Mouse (Mus musculus): ENCODE data around the gene Atp2c1.

The Atp2c1 gene

GRCm38 (mm10) chr9:105527219-105527618 lies at the start of gene Atp2c1:
Gene Atp2c1, minus strand, starts transcription at chr9:105527319.
- WGBS, result 94% methylated on average over 12 of the region's 12 CpGs

DNA sequence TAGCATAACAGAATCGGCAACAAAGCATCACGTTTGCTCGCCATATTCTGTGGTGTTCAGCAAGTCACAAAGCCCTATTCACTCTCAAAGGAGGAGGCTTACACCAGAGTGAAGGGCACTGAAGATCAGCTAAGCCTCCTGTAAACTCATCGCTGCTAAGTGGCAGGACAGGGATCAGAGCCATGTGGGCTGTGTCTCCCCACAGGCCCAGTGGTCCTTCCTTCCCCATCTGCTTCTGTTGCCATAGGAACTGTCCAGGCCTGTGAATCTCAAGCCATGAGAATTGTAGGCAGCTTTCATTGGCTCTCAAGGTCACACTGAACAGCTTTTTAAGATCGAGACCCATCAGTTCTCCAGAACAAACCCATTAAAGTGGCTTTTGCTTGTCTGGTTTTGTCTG lies 30.3 kb upstream of the Atp2c1 start:
- 84% methylated on average over 5 of the region's 5 CpGs for WGBS

DNA sequence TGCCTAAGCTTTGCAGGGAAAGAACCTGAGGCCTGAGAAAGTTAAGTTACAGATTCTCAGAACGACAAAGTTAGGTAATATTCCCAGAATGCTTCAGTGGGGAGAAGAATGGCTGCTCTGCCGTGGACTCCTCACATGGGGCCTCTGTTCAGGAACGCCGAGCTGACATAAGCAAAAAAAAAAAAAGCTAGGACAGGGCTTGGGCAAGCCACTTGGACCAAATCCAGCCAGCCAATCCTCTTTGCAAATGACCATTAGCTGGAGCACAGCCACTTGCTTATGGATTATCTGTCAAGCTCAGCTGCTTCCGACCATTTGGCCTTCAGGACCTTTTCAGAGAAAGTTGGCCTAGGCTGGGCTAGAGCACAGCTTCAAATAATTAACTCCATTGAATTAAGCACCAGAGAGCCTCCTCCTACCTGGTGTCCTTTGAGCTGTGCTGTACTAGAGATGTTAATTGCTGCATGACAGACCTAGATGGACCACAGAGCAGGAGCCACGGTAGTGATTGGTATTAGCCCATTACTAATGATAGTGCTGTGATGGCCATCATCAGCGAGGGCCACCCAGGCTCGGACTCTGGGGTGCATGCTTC lies 29.1 kb upstream of the Atp2c1 start:
- 79% methylated on average over 8 of the region's 8 CpGs for WGBS

- WGBS, result 73% methylated on average over 7 of the region's 7 CpGs
Measured at GRCm38 (mm10) chr9:105554439-105554807, 27.3 kb upstream of the Atp2c1 start.

- 59% methylated on average over 24 of the region's 24 CpGs for WGBS
Measured at GRCm38 (mm10) chr9:105553629-105554438, 26.7 kb upstream of the Atp2c1 start.

GRCm38 (mm10) chr9:105551407-105551806 lies 24.3 kb upstream of the Atp2c1 start:
- 66% methylated on average over 4 of the region's 4 CpGs for WGBS

- 55% methylated on average over 6 of the region's 6 CpGs for WGBS
Measured at GRCm38 (mm10) chr9:105549096-105549495, 22.0 kb upstream of the Atp2c1 start.

DNA sequence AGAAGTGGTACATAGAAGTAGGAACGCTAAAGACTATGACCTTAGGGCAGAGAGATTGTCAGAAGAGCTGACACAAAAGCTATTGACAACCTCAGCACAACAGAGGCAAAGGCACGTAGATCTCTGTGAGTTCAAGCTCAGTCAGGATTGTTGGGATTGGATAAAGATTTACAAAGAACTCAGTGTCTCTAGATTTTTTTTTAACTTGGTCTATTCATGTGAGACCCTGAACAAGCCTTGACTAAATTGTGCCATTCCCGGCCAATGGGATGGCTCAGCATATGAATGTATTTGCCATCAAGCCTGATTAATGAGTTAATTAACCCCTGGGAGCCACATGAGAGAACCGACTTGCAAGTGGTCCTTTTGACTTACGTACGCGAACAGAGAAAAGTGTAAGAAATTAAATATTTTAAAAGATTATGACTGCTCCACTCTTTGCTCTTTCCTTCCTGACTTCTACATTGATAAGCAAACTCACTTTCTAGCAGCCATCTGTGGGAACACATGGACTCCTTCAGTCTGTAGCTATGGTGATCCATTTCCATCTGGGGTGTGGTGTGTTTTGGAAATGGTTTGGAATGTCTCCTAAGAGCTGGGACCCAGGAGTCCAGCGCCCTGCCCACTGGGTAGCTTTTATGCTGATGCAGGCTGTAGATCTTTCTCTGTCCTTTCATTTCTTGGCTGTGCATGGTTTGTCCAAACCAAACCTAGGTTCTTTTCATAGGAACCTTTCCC lies 17.1 kb upstream of the Atp2c1 start:
- 59% methylated on average over 8 of the region's 8 CpGs for WGBS

- 28% methylated on average over 8 of the region's 8 CpGs for WGBS
Measured at GRCm38 (mm10) chr9:105537473-105537872, 10.4 kb upstream of the Atp2c1 start.

GRCm38 (mm10) chr9:105536877-105537276 lies 9.8 kb upstream of the Atp2c1 start:
- WGBS, result 51% methylated on average over 10 of the region's 10 CpGs

GRCm38 (mm10) chr9:105525355-105525754 lies 1.8 kb downstream of the Atp2c1 start:
- WGBS, result 41% methylated on average over 4 of the region's 4 CpGs

DNA sequence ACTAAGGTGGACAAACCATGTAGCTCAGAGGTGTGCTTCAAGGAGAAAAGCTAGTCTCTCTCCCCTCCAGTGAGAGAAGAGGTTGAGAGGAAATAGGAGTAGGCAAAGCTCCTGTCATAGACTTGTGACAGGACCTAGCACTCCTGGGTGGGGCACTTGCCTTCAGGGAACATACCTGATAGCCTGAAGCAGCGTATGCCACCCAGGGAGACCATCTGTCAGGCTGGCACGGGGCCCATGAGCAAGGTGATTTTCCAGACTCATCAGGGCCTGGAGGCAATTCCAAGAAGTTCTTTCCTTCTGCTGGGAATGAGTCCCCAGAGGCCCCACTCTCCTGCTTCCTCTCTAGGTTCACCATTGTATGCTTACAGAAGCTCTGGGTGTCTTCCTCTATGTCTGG lies 4.1 kb downstream of the Atp2c1 start:
- 70% methylated on average over 2 of the region's 2 CpGs for WGBS

- WGBS, result 53% methylated on average over 3 of the region's 3 CpGs
Measured at GRCm38 (mm10) chr9:105522063-105522462, 5.1 kb downstream of the Atp2c1 start.

GRCm38 (mm10) chr9:105520776-105521552 lies 6.2 kb downstream of the Atp2c1 start:
- 54% methylated on average over 24 of the region's 24 CpGs for WGBS

DNA sequence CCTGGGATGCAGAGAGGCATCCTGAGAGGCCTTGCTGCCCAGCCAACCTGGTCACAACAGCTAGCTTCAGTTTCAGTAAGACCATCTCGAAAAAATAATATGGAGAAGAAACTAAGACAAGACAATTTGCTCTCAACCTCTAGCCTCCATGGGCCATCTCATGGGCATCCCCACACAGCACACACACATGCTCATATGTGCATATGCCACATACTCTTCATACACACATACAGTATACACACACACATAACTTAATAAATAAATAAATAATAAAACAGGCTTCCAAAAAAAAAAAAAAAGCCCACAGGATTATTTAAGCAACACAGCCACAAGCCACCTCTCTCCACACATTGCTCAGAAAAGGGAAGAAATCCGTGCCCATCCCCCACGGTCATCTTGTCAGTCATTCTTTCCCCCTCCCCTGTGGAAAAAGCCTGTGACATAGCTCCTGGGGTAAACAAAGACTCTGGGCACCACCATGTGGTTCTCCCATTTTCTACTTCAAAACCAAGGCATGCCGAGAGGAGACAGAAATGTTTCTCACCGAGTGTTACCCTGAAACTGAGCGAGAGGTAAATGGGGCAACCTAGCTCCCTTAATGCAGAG lies 7.7 kb downstream of the Atp2c1 start:
- 54% methylated on average over 6 of the region's 6 CpGs for WGBS

GRCm38 (mm10) chr9:105503690-105504089 lies 23.4 kb downstream of the Atp2c1 start:
- WGBS, result 92% methylated on average over 5 of the region's 5 CpGs

DNA sequence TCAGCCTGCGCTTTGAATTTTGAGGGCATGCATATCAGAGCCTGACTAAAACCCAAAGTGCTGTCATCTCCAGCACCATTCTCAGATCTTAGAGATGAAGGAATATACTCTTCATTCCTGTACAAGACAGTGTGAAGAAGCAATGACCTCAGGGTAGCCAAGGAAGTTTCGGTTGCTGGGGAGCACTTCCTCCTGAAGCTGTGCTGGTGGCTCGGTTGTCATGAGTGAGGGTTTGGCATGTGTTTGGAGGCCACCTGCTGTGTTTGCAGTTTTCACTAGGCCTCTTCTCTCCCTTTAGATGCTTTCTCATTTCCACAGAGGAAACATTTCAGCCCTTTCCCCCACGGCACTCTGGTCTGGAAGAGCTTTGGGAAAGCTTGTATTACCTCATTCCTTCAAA lies 24.7 kb downstream of the Atp2c1 start:
- WGBS, result 72% methylated on average over 4 of the region's 4 CpGs

- under 1% methylated on average over 39 of the region's 39 CpGs for WGBS
Measured at GRCm38 (mm10) chr9:105495316-105496174, 31.6 kb downstream of the Atp2c1 start.

DNA sequence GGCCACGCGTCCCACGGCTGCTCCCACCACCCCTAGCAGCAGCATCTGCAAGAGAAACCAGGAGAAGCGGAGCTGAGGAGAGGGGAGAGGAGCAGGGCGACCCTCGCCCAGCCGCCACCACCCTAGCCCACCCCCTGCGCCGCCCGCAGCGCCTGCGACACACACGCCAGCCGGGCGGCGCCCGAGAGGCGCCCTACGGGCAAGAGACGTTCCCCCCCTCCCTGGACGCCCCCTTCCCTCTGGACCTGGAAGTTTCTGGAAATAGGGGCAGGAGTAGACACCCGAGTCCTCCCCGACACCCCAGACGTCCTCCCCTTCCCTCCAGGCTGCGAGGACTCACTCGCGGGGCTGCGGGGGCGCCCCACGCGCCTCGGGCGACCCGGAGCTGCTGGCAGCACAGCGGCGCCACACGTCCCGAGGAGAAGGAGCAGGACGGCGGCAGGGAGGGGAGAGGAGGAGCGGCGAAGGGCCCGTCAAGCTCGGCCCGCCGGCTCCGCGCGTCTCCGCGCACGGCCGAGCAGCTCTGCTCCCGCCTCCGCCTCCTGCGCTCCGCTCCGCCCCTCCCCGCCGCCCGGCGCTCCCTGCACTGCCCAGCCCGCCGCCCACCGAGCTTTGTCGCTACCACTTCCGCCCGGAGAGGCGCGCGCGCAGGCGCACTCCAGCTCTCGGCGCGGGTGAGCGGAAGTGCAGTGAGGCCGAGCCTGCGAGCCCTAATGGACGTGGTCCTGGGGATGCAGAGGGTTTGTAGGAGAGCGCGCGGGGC lies 32.4 kb downstream of the Atp2c1 start:
- under 1% methylated on average over 69 of the region's 83 CpGs for WGBS

DNA sequence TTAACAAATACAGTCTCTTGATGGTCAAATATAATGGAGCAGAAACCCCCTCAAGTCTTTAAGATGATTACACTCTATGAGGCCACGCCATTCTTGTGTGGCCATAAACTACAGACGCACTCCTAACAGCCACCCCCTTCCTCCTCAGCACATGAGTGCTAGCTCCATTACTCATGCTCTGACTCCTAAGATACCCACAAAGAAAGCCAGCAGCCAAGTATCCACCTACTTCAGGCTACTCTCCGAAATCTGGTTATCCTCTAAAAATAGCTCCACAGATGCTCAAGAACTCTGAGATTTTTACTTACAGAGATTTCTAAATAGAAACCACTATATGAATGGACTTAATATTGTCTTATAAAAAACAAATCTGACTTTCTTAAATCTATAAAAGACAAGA lies 34.4 kb downstream of the Atp2c1 start:
- 33% methylated on average over 3 of the region's 3 CpGs for WGBS
